Mouse (Mus musculus) erythroblast, embryonic 14.5 days (primary cell): ENCODE measurements around the gene Nipa2.

Source experiments
- GATA1 ChIP-seq: IDR thresholded peaks from 2 replicates; pipeline ENCODE4 v1.6.1; 2012; ENCODE audit warnings: low read length, inconsistent platforms, mixed read lengths
- TAL1 ChIP-seq: IDR thresholded peaks from 3 replicates; pipeline ENCODE4 v1.6.1; 2012; ENCODE audit warnings: low read length, inconsistent platforms, mixed read lengths

GRCm38 (mm10) chr7:55903766-55904165 is 58.5 kb downstream of the Nipa2 start:
- TF ChIP-seq GATA1 (no peak), TAL1 (no peak)
